Mouse (Mus musculus) midbrain, embryonic 16.5 days (tissue): ENCODE results near the gene Zfyve9. TPM values are rescaled to one million over a fixed set of nuclear protein-coding genes. Genes with fewer than 3 reads are reported as not detected.

Experiments used
- ATAC-seq: fragments of 200-750 bp; cut with Nextera tagmentation; 2 replicates; pipeline ENCODE4 v1.8.0; 2017; ENCODE audit warnings: moderate TSS enrichment
- H3K27ac ChIP-seq: fragments of 300-500 bp; sonication (generic); 2 replicates; pipeline ENCODE4 v1.5.1; 2014; ENCODE audit warnings: mild to moderate bottlenecking, low read length, mixed read lengths
- H3K27me3 ChIP-seq: fragments of 300-500 bp; sonication (generic); 2 replicates; pipeline ENCODE4 v1.6.1; 2014; ENCODE audit warnings: low read depth, low read length, mixed read lengths; ENCODE audit not compliant: control insufficient read depth, insufficient read depth
- H3K36me3 ChIP-seq: fragments of 300-500 bp; sonication (generic); 2 replicates; pipeline ENCODE4 v1.6.1; 2014; ENCODE audit warnings: mild to moderate bottlenecking, low read length, moderate library complexity, mixed read lengths; ENCODE audit not compliant: control insufficient read depth, insufficient read depth
- H3K4me1 ChIP-seq: fragments of 300-500 bp; sonication (generic); 2 replicates; pipeline ENCODE4 v1.6.1; 2014; ENCODE audit warnings: mild to moderate bottlenecking, low read length, mixed read lengths; ENCODE audit not compliant: control insufficient read depth, insufficient read depth
- H3K4me2 ChIP-seq: fragments of 300-500 bp; sonication (generic); 2 replicates; pipeline ENCODE4 v1.6.1; 2014; ENCODE audit warnings: mild to moderate bottlenecking, low read length, mixed read lengths
- H3K4me3 ChIP-seq: fragments of 300-500 bp; sonication (generic); 2 replicates; pipeline ENCODE4 v1.5.1; 2014; ENCODE audit warnings: low read depth, mild to moderate bottlenecking, low read length, moderate library complexity, mixed read lengths
- H3K9ac ChIP-seq: fragments of 300-500 bp; sonication (generic); 2 replicates; pipeline ENCODE4 v1.6.1; 2014; ENCODE audit warnings: low read depth, low read length, mixed read lengths
- H3K9me3 ChIP-seq: fragments of 300-500 bp; sonication (generic); replicated peaks from 2 replicates; pipeline ENCODE4 v1.6.1; 2014; ENCODE audit warnings: mild to moderate bottlenecking, low read length, mixed read lengths; ENCODE audit not compliant: control insufficient read depth, poor library complexity, severe bottlenecking
- WGBS: fragments of 180-500 bp; shearing (Covaris S2); extraction: QIAGEN DNeasy Blood & Tissue Kit; methylation state at CpG from one replicate; pipeline ENCODE4 v1.1.7; 2014; 5-methylcytosine and 5-hydroxymethylcytosine counted together
- polyA plus RNA-seq: library from polyadenylated mRNA; unstranded; fragments of >200 nt; fragmentation: Nextera tagmentation; extraction: Ambion mirVana; gene quantifications from 2 replicates; pipeline ENCODE4 v1.2.1, GENCODE M21; 2015

Zfyve9 gene
- polyA plus RNA-seq, 1 experiment from 2014 or later: 6.3 TPM

- no peak for ATAC-seq
These were observed 34.3 kb downstream of the Zfyve9 start for GRCm38 (mm10) chr4:108746160-108746873.

GRCm38 (mm10) chr4:108731582-108731981, 49.0 kb downstream of the Zfyve9 start:
- H3K4me2 ChIP-seq: no peak overlapping the region

More at GRCm38 (mm10) chr4:108746160-108746873, 34.3 kb downstream of the Zfyve9 start:
- H3K9ac ChIP-seq: no peak overlapping the region
- H3K4me3 ChIP-seq: no peak overlapping the region
- H3K27ac ChIP-seq: no peak overlapping the region
- H3K27me3 ChIP-seq: no peaks in the 10 kb centered on the region
- no peak overlapping the region for H3K4me2 ChIP-seq
- 95% methylated on average over 3 of the region's 3 CpGs for WGBS
- no peaks in the 10 kb centered on the region for H3K4me1 ChIP-seq
- no peaks in the 10 kb centered on the region for H3K9me3 ChIP-seq
- H3K36me3 ChIP-seq: no peaks in the 10 kb centered on the region

GRCm38 (mm10) chr4:108730450-108730849, 50.1 kb downstream of the Zfyve9 start:
- Histone ChIP-seq H3K27ac (no peak overlapping the region), H3K9ac (no peak overlapping the region), H3K4me1 (no peaks in the 10 kb centered on the region), H3K4me3 (no peak overlapping the region), H3K27me3 (no peaks in the 10 kb centered on the region), H3K4me2 (no peak overlapping the region), H3K36me3 (0 out of 2 replicates have a peak, but pooled peaks cover 2% of the 10 kb centered on the region), H3K9me3 (0 out of 2 replicates have a peak, but pooled peaks cover 5% of the 10 kb centered on the region)
- no peak for ATAC-seq
- 91% methylated on average over 1 of the region's 1 CpGs for WGBS

More at GRCm38 (mm10) chr4:108731582-108731981, 49.0 kb downstream of the Zfyve9 start:
- Histone ChIP-seq H3K27me3 (no peaks in the 10 kb centered on the region), H3K4me1 (no peaks in the 10 kb centered on the region), H3K27ac (no peak overlapping the region), H3K9me3 (0 out of 2 replicates have a peak, but pooled peaks cover 5% of the 10 kb centered on the region), H3K4me3 (no peak overlapping the region), H3K9ac (no peak overlapping the region), H3K36me3 (no peaks in the 10 kb centered on the region)
- no peak for ATAC-seq
- 43% methylated on average over 3 of the region's 3 CpGs for WGBS

- Histone ChIP-seq H3K4me2 (no peak overlapping the region), H3K27ac (no peak overlapping the region), H3K4me3 (no peak overlapping the region), H3K36me3 (peaks cover 7% of the 10 kb centered on the region; the same call in 1 of the 2 replicates), H3K9ac (no peak overlapping the region), H3K9me3 (no peaks in the 10 kb centered on the region), H3K27me3 (no peaks in the 10 kb centered on the region), H3K4me1 (no peaks in the 10 kb centered on the region)
- ATAC-seq: no peak
- WGBS: 94% methylated on average over 2 of the region's 2 CpGs
These were observed 56.5 kb downstream of the Zfyve9 start for GRCm38 (mm10) chr4:108724102-108724501.

GRCm38 (mm10) chr4:108721245-108721784, 59.3 kb downstream of the Zfyve9 start:
- Histone ChIP-seq H3K4me2 (no peak overlapping the region), H3K9me3 (no peaks in the 10 kb centered on the region), H3K27me3 (no peaks in the 10 kb centered on the region), H3K4me3 (no peak overlapping the region), H3K4me1 (no peaks in the 10 kb centered on the region), H3K27ac (no peak overlapping the region), H3K9ac (no peak overlapping the region), H3K36me3 (peaks cover 12% of the 10 kb centered on the region; the same call in 1 of the 2 replicates)
- no peak for ATAC-seq
- WGBS: 90% methylated on average over 3 of the region's 3 CpGs

GRCm38 (mm10) chr4:108719349-108719748, 61.2 kb downstream of the Zfyve9 start, which contains the start of gene 3110021N24Rik:
Gene 3110021N24Rik, plus strand, starts transcription at chr4:108719649.
- no peak within 1 kb of the TSS for H3K4me2 ChIP-seq
- H3K27ac ChIP-seq: no peak within 1 kb of the TSS
- H3K9me3 ChIP-seq: no peaks in the 10 kb centered on the region
- no peak within 1 kb of the TSS for H3K4me3 ChIP-seq
- H3K4me1 ChIP-seq: no peaks in the 10 kb centered on the region
- 90% methylated on average over 5 of the region's 5 CpGs for WGBS
- H3K36me3 ChIP-seq: peaks cover 8% of the 10 kb centered on the region; the same call in 1 of the 2 replicates
- no peak within 1 kb of the TSS for H3K9ac ChIP-seq
- no peaks in the 10 kb centered on the region for H3K27me3 ChIP-seq
- ATAC-seq: no peak

- H3K9me3 ChIP-seq: no peaks in the 10 kb centered on the region
- 80% methylated on average over 5 of the region's 5 CpGs for WGBS
These were observed 72.4 kb downstream of the Zfyve9 start for GRCm38 (mm10) chr4:108708209-108708608.

GRCm38 (mm10) chr4:108696934-108697333, 83.7 kb downstream of the Zfyve9 start:
- no peak overlapping the region for H3K4me2 ChIP-seq
- no peaks in the 10 kb centered on the region for H3K27me3 ChIP-seq
- H3K27ac ChIP-seq: no peak overlapping the region
- no peak overlapping the region for H3K4me3 ChIP-seq
- no peak for ATAC-seq
- H3K9me3 ChIP-seq: no peaks in the 10 kb centered on the region
- no peaks in the 10 kb centered on the region for H3K36me3 ChIP-seq
- 58% methylated on average over 3 of the region's 3 CpGs for WGBS
- no peaks in the 10 kb centered on the region for H3K4me1 ChIP-seq
- H3K9ac ChIP-seq: no peak overlapping the region

More at GRCm38 (mm10) chr4:108708209-108708608, 72.4 kb downstream of the Zfyve9 start:
- Histone ChIP-seq H3K36me3 (no peaks in the 10 kb centered on the region), H3K27me3 (no peaks in the 10 kb centered on the region), H3K4me2 (no peak overlapping the region), H3K4me1 (no peaks in the 10 kb centered on the region), H3K4me3 (no peak overlapping the region), H3K9ac (no peak overlapping the region), H3K27ac (no peak overlapping the region)
- no peak for ATAC-seq

- ATAC-seq: no peak
- H3K27me3 ChIP-seq: no peaks in the 10 kb centered on the region
- H3K36me3 ChIP-seq: peaks cover 11% of the 10 kb centered on the region
- no peaks in the 10 kb centered on the region for H3K4me1 ChIP-seq
- H3K27ac ChIP-seq: no peak overlapping the region
- no peaks in the 10 kb centered on the region for H3K9me3 ChIP-seq
- H3K4me3 ChIP-seq: no peak overlapping the region
- H3K9ac ChIP-seq: no peak overlapping the region
- no peak overlapping the region for H3K4me2 ChIP-seq
These were observed 89.1 kb downstream of the Zfyve9 start for GRCm38 (mm10) chr4:108691469-108691868.
